Mouse (Mus musculus) layer of hippocampus, adult 11-12 months (tissue): ENCODE measurements at regions not wholly inside any gene's neighbourhood (a gene's known extent, or its start where the extent isn't known, plus 50 kb on each side); places are given as distances from the start of the nearest gene placed in this dataset.

ENCODE experiments used
- DNase-seq: peaks from one replicate; pipeline ENCODE4 v3.0.0; 2022; ENCODE audit warnings: low spot score

DNA sequence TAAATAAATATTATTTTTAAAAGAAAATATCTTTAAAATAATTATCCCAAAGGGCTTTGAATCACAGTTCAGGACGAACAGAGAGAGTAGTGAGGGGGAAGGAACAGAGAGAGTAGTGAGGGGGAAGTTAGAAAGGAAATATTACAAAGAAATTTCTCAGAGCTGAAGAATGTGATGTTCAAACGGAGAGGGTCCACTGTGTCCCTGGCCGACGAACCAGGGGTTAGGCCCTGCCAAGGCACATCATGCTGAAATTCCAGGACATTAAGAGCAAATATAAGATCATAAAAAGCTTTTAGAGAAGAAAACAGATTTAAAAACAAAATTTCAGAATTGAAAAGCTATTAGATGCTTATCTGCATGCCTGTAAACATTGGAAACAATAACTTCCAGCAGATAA is 61.6 kb downstream of the Skor1 start:
- no peak for DNase-seq

DNA sequence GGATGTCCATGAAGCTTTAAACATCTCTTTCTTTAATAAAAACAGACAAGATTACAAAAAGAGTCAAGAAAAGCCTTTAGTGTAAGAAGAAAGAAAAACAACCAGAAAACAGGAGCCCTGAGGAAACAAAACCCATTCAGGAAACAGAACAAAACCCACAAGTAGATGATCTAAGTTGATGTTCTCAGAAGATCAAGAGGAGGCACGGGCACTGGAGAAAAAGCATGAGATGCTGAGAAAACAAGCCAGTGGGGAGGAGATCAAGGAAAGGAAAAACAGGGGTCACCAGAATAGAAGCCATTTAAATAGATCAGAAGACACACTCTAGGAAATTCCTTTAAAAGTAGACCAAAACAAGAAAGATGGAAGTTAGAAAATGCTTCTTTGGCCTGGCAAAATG is 62.1 kb downstream of the Skor1 start:
- no peak for DNase-seq

DNA sequence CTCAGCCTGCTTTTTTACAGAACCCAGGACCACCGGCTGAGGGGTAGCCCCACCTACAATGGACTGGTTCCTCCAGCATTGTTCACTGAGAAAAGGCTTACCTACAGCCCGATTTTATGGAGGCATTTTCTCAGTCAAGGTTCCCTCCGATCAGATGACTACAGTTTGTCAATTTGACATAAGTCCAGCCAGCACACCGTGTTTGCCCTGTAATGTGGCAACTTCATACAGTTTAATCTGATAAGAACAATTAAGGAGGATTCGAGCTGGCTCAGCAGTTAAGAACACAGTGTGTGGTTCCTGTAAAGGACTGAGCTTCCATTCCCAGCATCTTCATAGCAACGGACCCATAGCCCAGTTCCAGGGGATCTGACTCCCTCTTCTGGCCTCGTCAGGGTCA is 65.9 kb downstream of the Skor1 start:
- no peak for DNase-seq

DNA sequence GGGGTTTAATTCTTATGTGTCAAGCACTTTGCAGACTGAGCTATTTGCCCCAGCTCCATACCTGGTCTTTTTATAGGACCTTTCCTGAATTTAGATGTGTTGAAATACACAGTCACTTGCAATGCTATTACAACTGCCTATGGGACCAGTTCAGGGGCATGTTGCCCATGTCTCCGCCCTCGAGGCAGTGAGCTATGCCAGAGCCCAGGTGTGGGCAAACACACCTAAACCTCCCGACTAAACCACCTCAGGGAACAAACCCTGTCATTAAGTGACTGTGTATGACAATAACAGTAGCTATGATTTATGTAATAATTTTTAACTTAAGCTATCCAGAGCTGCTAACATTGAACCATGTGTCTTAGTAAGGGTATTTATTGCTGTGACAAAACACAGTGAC is 66.5 kb downstream of the Skor1 start:
- DNase-seq = no peak

DNA sequence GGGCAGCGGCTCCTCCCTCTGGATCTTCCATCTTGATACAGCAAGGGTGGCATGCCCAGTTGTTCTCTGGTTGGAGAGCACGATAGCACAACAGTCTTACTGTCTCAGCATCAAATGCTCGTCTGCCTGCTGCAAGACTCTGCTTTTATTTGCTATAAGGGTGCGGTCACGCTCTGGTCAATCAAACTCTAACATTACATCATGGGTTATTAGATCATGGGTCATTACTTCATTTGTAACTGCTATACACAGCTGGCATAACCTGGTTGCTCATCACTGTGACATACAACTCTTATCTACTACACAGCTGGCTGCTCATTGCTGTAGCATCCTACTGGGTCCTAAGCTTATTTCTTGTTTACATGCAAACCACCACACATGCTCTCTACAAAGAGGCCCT is 68.4 kb downstream of the Skor1 start:
- DNase-seq = no peak

DNA sequence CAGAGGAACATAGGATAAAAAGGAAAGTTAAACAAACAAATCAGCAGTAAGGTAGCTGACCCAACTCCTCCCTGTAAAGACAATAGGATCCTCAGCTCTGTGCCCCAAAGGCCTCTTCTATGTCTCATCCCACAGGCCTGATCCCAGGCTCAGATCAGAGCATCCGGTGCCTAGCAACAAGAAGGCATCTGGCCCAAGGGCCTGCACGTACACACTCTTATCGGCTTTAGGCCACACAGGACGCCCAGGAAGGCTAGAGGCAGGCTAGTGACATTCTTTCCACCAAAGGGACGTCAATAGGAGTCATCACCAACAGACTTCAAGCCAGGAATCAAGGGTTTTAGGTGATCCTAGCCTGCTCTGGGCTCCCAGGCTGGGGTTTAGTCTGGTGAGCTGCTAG is 73.5 kb downstream of the Skor1 start:
- no peak for DNase-seq

DNA sequence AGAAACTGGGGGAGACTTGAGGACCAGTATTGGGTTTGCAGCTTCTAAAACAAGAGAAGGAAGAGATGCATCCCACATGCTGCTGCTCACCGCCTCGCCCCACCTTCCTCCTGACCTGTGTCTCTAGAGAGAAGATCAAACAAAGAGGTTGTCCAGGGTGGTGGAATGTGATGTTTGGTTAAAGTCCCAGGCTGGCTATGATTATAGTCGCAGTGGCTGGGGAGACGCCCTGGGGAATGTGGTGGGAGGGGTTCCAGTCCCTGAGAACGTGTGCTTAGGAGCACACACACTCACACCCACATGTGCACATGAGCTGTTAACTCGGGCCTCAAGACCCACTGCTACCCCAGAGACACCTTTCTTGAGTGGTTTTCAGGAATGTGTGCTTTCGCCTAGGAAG is 74.0 kb downstream of the Skor1 start:
- DNase-seq = no peak

DNA sequence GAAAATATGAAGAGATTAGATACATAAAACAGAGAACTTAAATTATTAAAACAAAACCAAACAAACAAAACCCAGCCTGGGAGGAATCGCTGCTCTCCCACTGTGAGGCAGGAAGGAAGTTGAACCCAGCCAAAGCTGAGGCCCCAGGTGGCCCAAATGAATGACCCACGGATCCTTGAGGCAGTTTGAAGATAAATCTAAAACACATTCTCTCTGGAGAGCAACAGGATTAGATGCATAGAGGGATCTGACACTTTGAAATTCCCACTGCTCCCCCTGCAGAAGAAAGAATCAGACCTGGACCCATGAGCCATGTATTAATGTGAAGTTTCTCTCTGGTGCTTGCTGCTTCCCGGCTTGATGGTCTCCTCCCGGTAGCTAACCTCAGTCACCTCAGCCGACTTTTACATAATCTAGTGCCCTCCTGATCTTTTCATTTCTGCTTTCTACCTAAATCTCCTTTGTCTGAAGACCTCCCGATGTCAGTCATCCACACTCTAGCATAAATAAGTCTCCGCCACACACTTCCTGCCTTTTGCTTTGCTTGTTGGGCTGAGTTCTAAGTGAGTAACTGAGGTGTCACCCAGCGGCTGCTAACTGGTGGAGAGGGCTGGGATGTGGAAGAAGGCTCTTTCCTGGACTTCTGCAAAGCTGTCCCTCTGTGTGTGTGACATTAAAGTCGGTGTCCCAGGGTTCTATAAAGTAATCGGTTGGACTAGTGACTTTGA is 74.6 kb downstream of the Skor1 start:
- no peak for DNase-seq

DNA sequence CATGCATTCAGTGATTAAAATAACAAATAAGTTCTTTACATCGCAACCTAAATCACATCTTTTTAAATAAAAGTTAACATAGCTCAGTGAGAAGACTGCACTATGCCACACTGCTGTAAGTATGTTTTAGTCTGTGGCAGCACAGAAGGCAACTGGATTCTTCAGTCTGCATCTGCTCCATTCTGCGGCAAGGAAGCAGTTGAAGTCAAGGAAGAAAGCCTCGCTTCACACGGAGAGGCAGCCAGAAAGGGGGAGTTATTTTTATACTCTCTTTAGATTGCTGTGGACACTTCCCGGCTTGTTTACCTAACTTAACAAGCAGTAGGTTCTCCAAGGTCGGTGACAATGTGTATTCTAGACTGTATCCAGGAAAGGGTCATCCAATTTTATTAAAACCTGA is 77.7 kb downstream of the Skor1 start:
- DNase-seq = no peak

DNA sequence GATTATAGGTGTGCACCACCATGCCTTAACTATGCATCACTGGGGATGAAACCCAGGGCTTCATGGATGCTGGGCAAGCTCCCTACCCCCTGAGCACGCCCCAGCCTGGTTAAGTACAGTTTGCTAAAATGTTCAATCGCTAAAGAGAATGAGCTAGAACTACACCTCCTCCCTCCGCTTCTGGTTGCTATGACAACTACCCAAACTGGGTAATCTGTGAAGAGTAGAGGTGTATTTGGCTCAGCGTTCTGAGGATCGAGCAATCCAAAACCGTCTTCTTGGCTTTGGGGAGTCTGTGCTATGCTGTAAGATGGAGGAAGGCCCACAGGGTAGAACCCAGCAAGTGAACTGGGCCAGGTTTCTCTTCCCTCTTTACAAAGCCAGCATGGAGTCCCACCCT is 78.8 kb downstream of the Skor1 start:
- DNase-seq = peak; percentile 33

DNA sequence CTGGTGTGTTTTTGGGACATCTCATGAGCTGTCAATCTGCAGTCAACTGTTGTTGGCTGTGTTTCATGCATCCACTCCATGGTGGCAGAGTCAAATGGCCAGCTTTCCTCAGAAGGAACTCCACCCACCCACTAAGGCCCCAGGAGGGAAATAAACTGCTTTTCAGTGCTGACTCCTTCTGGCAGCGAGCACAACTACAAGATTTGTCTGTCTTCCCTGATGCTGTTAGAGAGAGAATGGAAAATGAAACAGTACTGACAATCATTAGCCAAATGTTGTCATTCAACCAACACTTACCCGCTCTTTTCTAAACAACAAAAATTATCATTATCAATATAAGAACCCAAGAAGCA is 79.3 kb upstream of the Pias1 start:
- no peak for DNase-seq

DNA sequence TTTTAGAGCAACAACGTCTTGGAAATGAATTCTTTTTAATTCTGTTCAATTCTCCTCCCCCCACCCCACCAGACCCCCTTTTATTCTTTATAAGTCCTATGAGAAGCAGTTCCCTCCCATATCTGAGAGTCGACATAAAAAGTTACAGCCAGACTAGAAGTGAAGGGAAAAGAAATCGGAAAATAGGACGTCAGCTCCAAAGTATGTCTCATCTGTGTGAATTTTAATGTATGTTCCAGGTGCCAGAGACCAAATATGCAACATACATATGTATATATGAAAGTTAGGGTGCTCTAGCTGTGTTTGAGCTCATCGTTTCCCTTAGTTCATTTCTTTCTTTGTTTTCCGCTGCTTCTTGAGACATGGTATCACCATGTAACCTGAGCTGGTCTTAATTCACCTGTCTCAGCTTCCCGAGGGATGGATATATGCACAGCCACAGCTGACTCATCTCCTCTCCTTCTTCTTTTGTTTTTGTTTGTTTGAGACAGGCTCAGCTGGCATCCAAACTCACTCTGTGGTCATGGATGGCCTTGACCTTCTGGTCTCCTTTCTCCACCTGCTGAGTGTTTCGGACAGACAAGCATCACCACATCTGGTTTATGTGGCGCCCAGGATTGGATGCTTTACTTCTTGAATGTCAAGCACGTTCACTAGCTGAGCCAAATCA is 78.8 kb upstream of the Pias1 start:
- no peak for DNase-seq

DNA sequence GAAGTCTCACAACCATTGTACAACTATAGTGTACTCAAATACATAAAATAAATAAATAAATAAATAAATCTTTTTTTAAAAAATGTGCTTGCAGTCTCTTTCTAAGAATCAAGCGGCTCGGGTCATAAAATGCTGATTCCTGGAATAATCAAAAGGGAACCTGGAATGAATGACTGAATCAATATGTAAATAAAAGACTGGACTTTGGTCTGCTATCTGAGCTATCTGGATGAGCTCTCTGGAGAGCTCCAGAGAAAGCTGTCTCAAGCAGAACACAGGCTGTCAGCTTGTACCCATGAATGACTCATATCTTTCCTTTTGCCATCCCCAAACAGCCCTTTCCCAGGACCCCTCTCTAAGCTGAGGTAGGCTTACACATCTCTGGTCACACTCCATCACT is 75.8 kb upstream of the Pias1 start:
- DNase-seq = no peak

DNA sequence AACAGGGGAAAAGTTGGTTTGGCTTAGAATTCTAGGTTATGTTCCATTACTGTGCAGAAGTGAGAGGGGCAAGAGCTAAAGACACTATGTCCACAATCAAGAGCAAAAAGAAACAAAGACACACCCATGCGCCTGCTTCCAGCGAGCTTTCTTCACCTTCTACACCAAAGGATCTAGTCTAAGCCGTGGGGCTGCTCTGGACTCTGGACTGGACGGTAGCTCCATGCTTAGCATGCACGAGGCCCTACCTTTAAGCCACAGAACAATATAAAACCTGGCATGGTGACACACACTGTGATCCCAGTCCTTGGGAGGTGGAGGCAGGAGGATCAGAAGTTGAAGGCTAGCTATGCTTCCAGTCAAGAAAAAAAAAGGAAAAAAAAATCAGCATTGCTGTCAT is 73.0 kb upstream of the Pias1 start:
- no peak for DNase-seq

DNA sequence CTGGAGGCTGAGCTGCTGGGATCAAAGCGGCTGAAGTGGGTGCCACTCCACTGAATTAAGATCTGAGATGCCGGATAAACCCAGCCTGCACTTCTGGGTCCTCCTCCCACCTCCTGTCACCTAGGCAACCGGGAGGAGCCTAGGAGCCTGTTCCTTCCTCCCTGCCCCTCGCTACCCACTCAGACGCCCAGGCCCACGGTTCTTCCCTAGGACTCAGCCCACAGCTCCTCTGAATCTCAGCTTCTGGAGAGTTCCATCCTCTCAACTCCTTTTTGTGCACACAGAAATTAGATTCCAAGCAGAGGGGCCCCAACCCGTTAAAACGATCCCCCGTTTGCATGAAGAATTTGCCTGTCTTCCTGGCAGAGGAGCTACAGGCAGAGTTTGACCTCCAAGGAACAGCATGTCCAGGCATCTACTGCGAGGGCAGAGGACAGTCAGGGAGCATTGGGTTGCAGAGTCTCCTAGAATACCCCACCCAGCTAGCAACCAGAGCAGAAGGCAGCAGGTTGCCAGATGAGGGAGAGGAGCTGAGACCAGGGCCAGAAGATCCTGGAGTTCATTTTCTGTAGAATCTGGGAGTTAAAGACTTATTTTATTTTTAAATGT is 71.6 kb upstream of the Pias1 start:
- DNase-seq = peak; percentile 81

DNA sequence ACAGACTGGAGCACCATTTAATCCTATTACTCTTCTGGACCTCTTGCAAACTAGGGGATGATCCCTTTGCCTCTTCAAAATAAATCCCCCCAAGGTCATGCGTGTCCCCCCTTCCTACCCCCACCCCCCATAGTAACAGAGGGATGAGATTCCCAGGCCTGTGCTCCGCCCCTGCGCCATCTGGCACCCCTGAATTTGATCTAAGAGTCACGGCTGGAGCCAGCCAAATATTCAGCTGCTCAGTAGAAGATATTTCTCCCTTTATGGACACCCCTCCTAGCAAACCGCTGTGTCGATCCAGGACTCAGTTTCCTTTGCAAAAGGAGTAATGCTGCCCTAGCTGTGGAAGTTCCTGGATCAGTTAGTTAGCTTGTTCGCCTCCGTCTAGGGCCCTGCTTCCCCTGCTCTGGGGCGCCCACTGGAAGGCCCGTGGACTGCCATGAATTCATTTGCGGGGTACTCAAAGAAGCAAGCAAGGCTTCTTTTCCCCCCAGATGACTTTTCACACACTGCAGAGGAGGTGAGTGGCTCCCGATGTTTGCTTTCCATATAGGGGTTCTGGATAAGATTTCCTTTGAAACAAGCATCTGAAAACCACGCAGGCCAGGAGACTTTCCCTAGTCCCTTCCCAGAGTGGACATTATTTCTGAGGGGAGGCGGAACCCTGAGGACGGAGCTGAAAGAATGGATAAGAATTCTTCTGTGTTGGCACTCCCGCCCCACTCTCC is 70.9 kb upstream of the Pias1 start:
- DNase-seq = peak; percentile 54

DNA sequence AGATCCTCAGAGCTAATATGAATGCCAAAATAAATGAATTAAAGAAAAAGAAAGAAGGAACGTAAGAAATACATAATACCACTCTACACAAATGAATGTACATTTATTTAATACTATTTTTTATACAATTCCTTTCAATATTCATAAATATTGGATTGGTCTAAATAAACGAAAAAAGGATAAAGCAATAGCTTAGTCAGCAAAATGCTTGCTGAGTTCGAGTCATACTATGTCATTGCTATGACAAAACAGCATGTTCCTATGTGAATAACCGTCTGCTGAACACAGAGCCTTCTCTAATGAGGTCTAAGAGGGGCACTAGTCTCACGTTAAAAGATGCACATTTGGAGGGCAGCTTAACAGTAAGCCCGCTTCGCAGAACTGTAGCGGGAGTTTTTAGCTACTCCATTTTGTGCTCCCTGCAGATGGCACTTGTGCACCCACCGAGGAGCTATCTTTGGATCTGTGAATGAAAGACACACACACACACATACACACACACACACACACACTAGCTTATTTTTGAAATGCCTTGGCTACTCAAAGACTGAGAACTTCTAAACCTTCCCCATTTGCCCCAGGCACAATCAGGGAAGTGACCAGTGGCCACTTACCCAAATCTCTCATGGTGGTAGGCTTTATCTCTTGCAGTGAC is 69.1 kb upstream of the Pias1 start:
- peak; percentile 26 for DNase-seq

DNA sequence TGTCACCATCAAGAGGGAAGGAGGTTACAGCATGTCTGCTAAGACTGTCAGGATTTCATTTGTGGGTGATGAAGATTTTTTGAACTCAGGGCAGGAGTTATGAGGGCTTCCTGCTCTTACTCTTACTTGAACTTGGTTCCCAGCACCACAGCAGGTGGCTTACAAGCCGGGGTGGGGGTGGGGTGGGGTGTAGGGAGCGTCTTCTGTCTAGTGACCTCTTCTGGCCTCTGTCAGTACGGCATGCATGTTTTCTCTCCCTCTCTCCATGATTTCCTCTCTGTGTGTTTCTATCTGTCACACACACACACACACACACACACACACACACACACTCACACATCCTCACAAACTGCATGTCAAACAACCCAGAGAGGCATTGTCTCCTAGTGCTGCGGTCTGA is 64.5 kb upstream of the Pias1 start:
- no peak for DNase-seq

DNA sequence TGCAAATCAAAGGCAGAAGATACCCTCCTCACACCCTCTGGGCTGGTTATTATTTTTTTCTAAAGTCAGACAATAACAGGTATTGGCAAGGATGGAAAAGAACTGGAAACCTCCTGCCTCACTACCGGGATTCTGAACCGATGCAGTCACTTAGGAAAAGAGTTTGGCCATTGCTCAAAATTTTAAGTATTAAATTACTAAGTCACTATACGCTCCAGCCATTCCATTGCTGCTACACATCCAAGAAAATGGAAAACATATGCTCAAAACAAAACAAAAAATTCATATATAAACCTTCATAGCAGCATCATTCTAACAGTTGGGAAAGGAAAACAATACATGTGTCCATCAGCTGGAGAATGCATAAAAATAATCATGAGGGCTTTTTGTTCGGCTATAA is 63.9 kb upstream of the Pias1 start:
- no peak for DNase-seq

DNA sequence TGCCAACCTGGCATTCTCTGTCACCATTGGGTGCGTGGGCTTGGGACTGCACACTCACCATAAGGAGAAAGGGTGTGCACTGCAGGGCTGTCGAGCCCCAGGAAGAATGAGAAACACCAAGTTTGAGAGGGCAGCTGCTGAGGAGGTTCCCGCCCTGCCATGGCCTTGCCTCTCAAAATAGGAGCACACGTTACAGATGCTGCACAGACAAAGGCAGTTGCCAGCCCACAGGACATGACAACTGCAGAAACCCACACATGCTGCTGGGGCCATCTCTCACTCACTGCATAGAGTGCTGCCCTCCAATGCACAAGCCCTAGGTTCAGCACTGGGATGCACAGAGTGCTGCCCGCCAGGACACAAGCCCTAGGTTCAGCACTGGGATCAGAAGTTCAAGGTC is 61.6 kb upstream of the Pias1 start:
- DNase-seq = no peak

DNA sequence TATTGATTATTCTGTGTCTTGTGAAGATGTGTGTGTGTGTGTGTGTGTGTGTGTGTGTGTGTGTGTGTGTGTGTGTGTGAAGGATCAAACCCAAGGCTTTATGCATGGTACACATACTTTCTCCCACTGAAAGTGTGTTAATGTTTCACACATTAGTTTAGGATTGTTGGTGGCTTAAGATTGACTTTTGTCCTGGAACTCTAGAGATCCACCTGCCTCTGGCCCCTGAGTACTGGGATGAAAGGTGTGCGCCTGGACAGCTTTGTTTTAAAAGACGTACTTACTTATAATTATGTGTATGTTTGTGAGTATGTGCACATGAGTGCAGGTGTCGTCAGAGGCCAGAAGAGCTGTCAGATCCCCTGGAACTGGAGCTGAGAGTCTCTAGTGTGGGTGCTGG is 59.3 kb upstream of the Pias1 start:
- no peak for DNase-seq

DNA sequence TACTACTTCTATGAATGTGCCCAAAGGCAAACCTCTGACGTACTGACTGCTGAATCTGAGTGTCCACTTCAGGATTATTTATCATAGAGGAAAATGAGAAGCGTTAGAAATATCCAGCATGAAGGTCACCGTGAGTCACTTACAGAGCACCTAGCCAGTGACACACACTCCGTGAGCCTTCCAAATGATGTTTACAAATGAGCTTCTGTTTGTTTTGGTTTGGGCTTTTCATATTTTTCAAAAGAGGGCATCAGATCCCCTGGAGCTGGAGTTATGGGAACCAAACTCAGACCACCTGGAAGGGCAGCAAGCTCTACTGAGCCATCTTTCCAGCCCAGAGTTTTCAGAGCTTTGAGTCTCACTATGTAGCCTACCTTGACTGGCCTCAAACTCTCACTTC is 57.8 kb upstream of the Pias1 start:
- no peak for DNase-seq

DNA sequence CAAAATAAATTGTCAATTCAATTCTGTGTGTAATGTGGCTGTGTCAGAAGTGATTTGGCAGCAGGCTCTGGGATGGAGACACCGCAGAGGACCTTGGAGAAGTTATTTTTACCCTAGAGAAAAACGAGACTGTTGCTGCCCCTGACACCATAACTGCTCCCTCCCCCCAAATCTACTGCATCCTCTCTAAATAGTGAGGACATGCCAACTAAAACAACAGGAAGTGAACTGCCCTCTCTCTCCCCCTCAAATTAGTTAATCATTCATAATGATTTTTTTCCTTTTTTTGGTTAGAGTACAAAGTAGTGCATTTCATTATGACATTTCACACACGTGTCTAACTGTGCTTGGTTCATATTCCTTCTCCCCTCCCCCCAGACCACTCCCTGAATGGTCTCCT is 55.6 kb upstream of the Pias1 start:
- no peak for DNase-seq
